Mouse (Mus musculus): ENCODE measurements at regions not wholly inside any gene's neighbourhood (a gene's known extent, or its start where the extent isn't known, plus 50 kb on each side); places are given as distances from the start of the nearest gene placed in this dataset.

- H3K9me3 ChIP-seq (replicated peaks; ENCODE audit: low read length): peaks cover 12% of the 10 kb centered on the region
- peak overlapping the region; percentile 13; the same call in 1 of the 2 replicates for H3K4me2 ChIP-seq (ENCODE audit: insufficient read depth, low read depth, poor library complexity, severe bottlenecking)
- no peak overlapping the region for H3K4me3 ChIP-seq (replicated peaks in 1 of 3; ENCODE audit: low read depth in 2 of 3, low read length in 2 of 3, poor library complexity in 1 of 3)
- H3K4me1 ChIP-seq (ENCODE audit: control insufficient read depth in 1 of 2, insufficient read depth in 2 of 2): peaks cover 3 to 15% of the 10 kb centered on the region in 2 experiments
- no peaks in the 10 kb centered on the region for H3K36me3 ChIP-seq (replicated peaks in 1 of 2; ENCODE audit: control insufficient read depth in 1 of 2, insufficient read depth in 1 of 2, low read length in 1 of 2)
- H3K27ac ChIP-seq (ENCODE audit: insufficient read depth, low read depth): no peak overlapping the region
- no peak for DNase-seq (ENCODE audit: extremely low read depth)
- no peaks in the 10 kb centered on the region for H3K79me2 ChIP-seq (replicated peaks; ENCODE audit: control insufficient read depth, extremely low read depth, insufficient read depth, poor library complexity, severe bottlenecking)
- peaks cover 11% of the 10 kb centered on the region for H3K27me3 ChIP-seq (replicated peaks)
- dilution Hi-C loops (cut with MboI; ENCODE audit: extremely low pct_ligation_motif_present, extremely low pct_unique_long_range_greater_than_20kb, low sequenced_read_pairs): no loop called here
- H3K9ac ChIP-seq (ENCODE audit: insufficient read depth, low read depth): no peak overlapping the region
- in situ Hi-C loops (cut with MboI; ENCODE audit: low pct_ligation_motif_present, low pct_unique_long_range_greater_than_20kb, low sequenced_read_pairs): no loop called here
- TF ChIP-seq MAZ (IDR thresholded peaks at IDR 0.05; ENCODE audit: low read depth, low read length) (no peak), EP300 (IDR thresholded peaks at IDR 0.05; ENCODE audit: low read length) (no peak), MYC (IDR thresholded peaks at IDR 0.05; ENCODE audit: low read depth, low read length) (no peak), SIN3A (IDR thresholded peaks at IDR 0.05; ENCODE audit: low read length) (no peak), GABPA (IDR thresholded peaks at IDR 0.05; ENCODE audit: insufficient replicate concordance, low read depth, low read length) (no peak), PAX5 (IDR thresholded peaks at IDR 0.05; ENCODE audit: low read length) (no peak), MAFK (IDR thresholded peaks at IDR 0.05; ENCODE audit: insufficient replicate concordance, low read length) (no peak), ETS1 (conservative IDR thresholded peaks at IDR 0.05; ENCODE audit: low read depth, low read length) (no peak), NELFE (IDR thresholded peaks at IDR 0.05; ENCODE audit: low read depth, low read length) (no peak), POLR2A (IDR thresholded peaks at IDR 0.05; ENCODE audit: low read depth, low read length) (no peak)
Observed at GRCm38 (mm10) chr9:102782926-102783850, 51.5 kb upstream of the Ryk start.

- dilution Hi-C loops (cut with MboI; ENCODE audit: extremely low pct_ligation_motif_present, extremely low pct_unique_long_range_greater_than_20kb, low sequenced_read_pairs): no loop called here
- peaks cover 21% of the 10 kb centered on the region for H3K9me3 ChIP-seq (replicated peaks; ENCODE audit: low read length)
- H3K27me3 ChIP-seq (replicated peaks): peaks cover 12% of the 10 kb centered on the region
- peak; percentile 68 for DNase-seq (ENCODE audit: extremely low read depth)
- in situ Hi-C loops (cut with MboI; ENCODE audit: low pct_ligation_motif_present, low pct_unique_long_range_greater_than_20kb, low sequenced_read_pairs): no loop called here
- H3K4me3 ChIP-seq (replicated peaks in 1 of 3; ENCODE audit: low read depth in 2 of 3, low read length in 2 of 3, poor library complexity in 1 of 3): no peak overlapping the region
- no peaks in the 10 kb centered on the region for H3K79me2 ChIP-seq (replicated peaks; ENCODE audit: control insufficient read depth, extremely low read depth, insufficient read depth, poor library complexity, severe bottlenecking)
- no peaks in the 10 kb centered on the region for H3K36me3 ChIP-seq (replicated peaks in 1 of 2; ENCODE audit: control insufficient read depth in 1 of 2, insufficient read depth in 1 of 2, low read length in 1 of 2)
- no peak overlapping the region for H3K4me2 ChIP-seq (ENCODE audit: insufficient read depth, low read depth, poor library complexity, severe bottlenecking)
- no peak for TF ChIP-seq MAZ (IDR thresholded peaks at IDR 0.05; ENCODE audit: low read depth, low read length)
- TF ChIP-seq SIN3A (IDR thresholded peaks at IDR 0.05; ENCODE audit: low read length): no peak
- no peak for TF ChIP-seq TCF12 (IDR thresholded peaks at IDR 0.05; ENCODE audit: low read depth, low read length)
- TF ChIP-seq USF1 (IDR thresholded peaks at IDR 0.05; ENCODE audit: low read depth, low read length): no peak
- TF ChIP-seq IRF4 (IDR thresholded peaks at IDR 0.05; ENCODE audit: low read depth, low read length): peak; percentile 48; the same call in 1 of the 2 replicates
- TF ChIP-seq RAD21 (IDR thresholded peaks at IDR 0.05; ENCODE audit: low read depth, low read length): peak; percentile 90
- TF ChIP-seq GABPA (IDR thresholded peaks at IDR 0.05; ENCODE audit: insufficient replicate concordance, low read depth, low read length): no peak
- peak; percentile 92 to 95 for TF ChIP-seq CTCF (conservative IDR thresholded peaks at IDR 0.05 in 1 of 2, IDR thresholded peaks at IDR 0.05 in 1 of 2; ENCODE audit: low read depth in 2 of 2, low read length in 2 of 2)
- TF ChIP-seq HCFC1 (IDR thresholded peaks at IDR 0.05; ENCODE audit: low read depth, low read length): no peak
- no peak for TF ChIP-seq ELF1 (IDR thresholded peaks at IDR 0.05; ENCODE audit: low read depth, low read length)
- TF ChIP-seq SMC3 (IDR thresholded peaks at IDR 0.05; ENCODE audit: low read depth, low read length): peak; percentile 93
- no peak for TF ChIP-seq MAX (IDR thresholded peaks at IDR 0.05; ENCODE audit: low read length)
- TF ChIP-seq NELFE (IDR thresholded peaks at IDR 0.05; ENCODE audit: low read depth, low read length): peak; percentile 52; the same call in 1 of the 2 replicates
- TF ChIP-seq ZC3H11A (IDR thresholded peaks at IDR 0.05; ENCODE audit: low read depth, low read length): peak; percentile 73
- H3K9ac ChIP-seq (ENCODE audit: insufficient read depth, low read depth): no peak overlapping the region
- no peak overlapping the region for H3K27ac ChIP-seq (ENCODE audit: insufficient read depth, low read depth)
- peaks cover 0 to 10% of the 10 kb centered on the region in 2 experiments; a peak in 2 of 4 replicates for H3K4me1 ChIP-seq (ENCODE audit: control insufficient read depth in 1 of 2, insufficient read depth in 2 of 2)
Observed at GRCm38 (mm10) chr9:102784329-102785026, 50.2 kb upstream of the Ryk start.

All from CH12.LX (cell line).